ENCODE assay signal across 8 mouse cellular contexts in the genomic region with DNA sequence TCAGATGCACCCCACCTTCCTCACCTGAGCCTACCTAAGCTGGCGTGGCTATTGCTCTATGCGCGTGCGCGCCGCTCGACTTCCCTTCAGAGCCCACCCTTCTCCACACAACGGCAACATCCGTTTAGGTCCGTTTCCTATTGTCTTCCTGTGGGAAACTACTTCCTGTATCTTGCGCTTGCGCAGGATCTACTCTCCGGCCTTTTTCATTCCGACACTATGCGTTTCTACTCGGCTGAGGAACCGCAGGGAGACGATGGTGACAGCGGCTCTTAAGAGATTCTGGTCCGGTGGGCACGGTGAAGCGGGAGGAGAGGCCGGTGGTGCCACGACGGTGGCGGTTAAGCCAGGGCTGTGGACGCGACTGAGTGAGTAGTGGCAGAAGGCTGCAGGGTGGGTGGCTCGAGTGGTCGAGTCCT. TPM values are rescaled to one million over a fixed set of nuclear protein-coding genes. Genes with fewer than 3 reads are reported as not detected.
DNase-seq lines count a peak whose midpoint lies in the region; ATAC-seq and TF ChIP-seq lines count a peak whose summit lies in the region.

TSS of gene Timm29 (plus strand) at position 20 of the 419 bp plus-strand sequence.
TSS of gene Yipf2 (minus strand) at position 126 of the 419 bp plus-strand sequence.

- POLR2A ChIA-PET in Patski (lab: Charles Lee) = interaction anchor here (0.8 kb wide), 1 partner anchor 10 kb away, joined by 5 read pairs; no protein-coding TSS in a partner anchor

- no peak for TF ChIP-seq CTCF in Patski (IDR thresholded peaks at IDR 0.05)

- no peaks in the 10 kb centered on the region for H3K9me3 ChIP-seq in hindbrain, embryonic 13.5 days

- peaks cover 39% of the 10 kb centered on the region for H3K4me1 ChIP-seq in hindbrain, embryonic 13.5 days (replicated peaks)

- H3K27me3 ChIP-seq in Patski = no peaks in the 10 kb centered on the region
- no peaks in the 10 kb centered on the region for H3K27me3 ChIP-seq in hindbrain, embryonic 13.5 days

- in situ Hi-C loops in Patski (cut with MboI; ENCODE audit: low pct_unique_long_range_greater_than_20kb) = loop anchor here (5.0 kb wide), 1 partner anchor 45 kb away; the partner anchor contains the start of gene Carm1

- CTCF ChIA-PET in Patski (lab: Charles Lee) = interaction anchor here (1.0 to 1.8 kb wide), 2 partner anchors 9 to 47 kb away, joined by 5 to 6 read pairs; no protein-coding TSS in a partner anchor

- peaks cover 46% of the 10 kb centered on the region for H3K36me3 ChIP-seq in hindbrain, embryonic 13.5 days

- H3K4me2 ChIP-seq in hindbrain, embryonic 13.5 days = peak within 1 kb of the TSS; percentile 98

- peak within 1 kb of the TSS; percentile 98 for H3K4me3 ChIP-seq in hindbrain, embryonic 13.5 days

- DNase-seq in Patski (ENCODE audit: low read depth, low spot score) = peak; percentile 90
- DNase-seq in cerebellum, postnatal 14 days = peak; percentile 92 to 97
- DNase-seq in frontal cortex, postnatal 14 days (ENCODE audit: low spot score in 2 of 2) = peak; percentile 84 to 93
- DNase-seq in layer of hippocampus, postnatal 25 days (ENCODE audit: extremely low spot score in 1 of 2, low spot score in 1 of 2) = peak; percentile 80 to 83
- DNase-seq in lung, postnatal 25 days (ENCODE audit: low spot score) = peak; percentile 95
- DNase-seq in retina, embryonic 14.5 days (ENCODE audit: low spot score) = peak; percentile 99
- peak; percentile 89 for DNase-seq in thymus, postnatal 4 days

- peak; percentile 68 for ATAC-seq in Patski
- peak; percentile 95 for ATAC-seq in hindbrain, embryonic 13.5 days (ENCODE audit: low FRiP score)

- H3K27ac ChIP-seq in hindbrain, embryonic 13.5 days = peak within 1 kb of the TSS; percentile 92

- peak within 1 kb of the TSS; percentile 95 for H3K9ac ChIP-seq in hindbrain, embryonic 13.5 days

- under 1% methylated on average over 30 of the region's 30 CpGs for WGBS in hindbrain, embryonic 13.5 days

RNA-seq across cellular contexts. Expression of gene Timm29, which starts in this region (rescaled TPM):
- 38.9 TPM for polyA plus RNA-seq in Patski (2021)
- 53.5 and 55.0 TPM in 2 replicates for polyA plus RNA-seq in hindbrain, embryonic 13.5 days (2015; fragmentation: Nextera tagmentation; extraction: Ambion mirVana)
- total RNA-seq in layer of hippocampus, postnatal 25 days (2021) = 10 to 100 TPM; 50.3 to 57.5 TPM

RNA-seq across cellular contexts. Expression of gene Yipf2, which starts in this region (rescaled TPM):
- 39.0 TPM for polyA plus RNA-seq in Patski (2021)
- polyA plus RNA-seq in hindbrain, embryonic 13.5 days (2015; fragmentation: Nextera tagmentation; extraction: Ambion mirVana) = 25.7 and 27.7 TPM in 2 replicates
- total RNA-seq in layer of hippocampus, postnatal 25 days (2021) = 10 to 100 TPM; 17.5 to 18.3 TPM

Comparison
In these comparisons a context has a peak if more than half of its experiments do, and no peak if none do; other contexts are left out.
1. Peak in every context shown above with its lines: DNase-seq, ATAC-seq, H3K4me3 ChIP-seq and H3K27ac ChIP-seq.